Mouse (Mus musculus): ENCODE data around the gene Anxa11. TPM values are rescaled to one million over a fixed set of nuclear protein-coding genes. Genes with fewer than 3 reads are reported as not detected.
"Not testable (repeated sequence)": the region's sequence is repeated elsewhere in the genome, so short reads cannot be mapped to it uniquely, and the experiment has no call there.

Anxa11 gene
- polyA plus RNA-seq, 1 experiment from 2014 or later: 95.3 TPM

- no peak for ATAC-seq
- no peak overlapping the region for H3K4me2 ChIP-seq (ENCODE audit: low read depth, low read length)
- no peak overlapping the region for H3K27ac ChIP-seq (ENCODE audit: low read length)
- no peaks in the 10 kb centered on the region for H3K27me3 ChIP-seq (replicated peaks; ENCODE audit: control insufficient read depth, insufficient read depth, low read length)
- no peaks in the 10 kb centered on the region for H3K4me1 ChIP-seq (ENCODE audit: control insufficient read depth, insufficient read depth, low read length)
- no peaks in the 10 kb centered on the region for H3K36me3 ChIP-seq (ENCODE audit: control insufficient read depth, insufficient read depth, low read length)
- H3K4me3 ChIP-seq (ENCODE audit: low read length): no peak overlapping the region
- no peaks in the 10 kb centered on the region for H3K9me3 ChIP-seq (ENCODE audit: control insufficient read depth, low read length)
- no peak overlapping the region for H3K9ac ChIP-seq (ENCODE audit: low read depth, low read length)
- WGBS: 89% methylated on average over 7 of the region's 7 CpGs
Observed at GRCm38 (mm10) chr14:25806561-25806960, 35.4 kb upstream of the Anxa11 start.

GRCm38 (mm10) chr14:25811026-25811425 is 30.9 kb upstream of the Anxa11 start:
- H3K4me1 ChIP-seq (ENCODE audit: control insufficient read depth, insufficient read depth, low read length); H3K27ac ChIP-seq (ENCODE audit: low read length); H3K9ac ChIP-seq (ENCODE audit: low read depth, low read length); H3K4me3 ChIP-seq (ENCODE audit: low read length); H3K9me3 ChIP-seq (ENCODE audit: control insufficient read depth, low read length); H3K27me3 ChIP-seq (replicated peaks; ENCODE audit: control insufficient read depth, insufficient read depth, low read length); H3K4me2 ChIP-seq (ENCODE audit: low read depth, low read length); ATAC-seq; H3K36me3 ChIP-seq (ENCODE audit: control insufficient read depth, insufficient read depth, low read length): not testable (repeated sequence)
- 86% methylated on average over 1 of the region's 1 CpGs for WGBS

GRCm38 (mm10) chr14:25814140-25814539 is 27.8 kb upstream of the Anxa11 start:
- Histone ChIP-seq H3K36me3 (ENCODE audit: control insufficient read depth, insufficient read depth, low read length) (no peaks in the 10 kb centered on the region), H3K9me3 (ENCODE audit: control insufficient read depth, low read length) (no peaks in the 10 kb centered on the region), H3K4me3 (ENCODE audit: low read length) (no peak overlapping the region), H3K4me1 (ENCODE audit: control insufficient read depth, insufficient read depth, low read length) (0 out of 2 replicates have a peak, but pooled peaks cover 4% of the 10 kb centered on the region), H3K27ac (ENCODE audit: low read length) (no peak overlapping the region), H3K9ac (ENCODE audit: low read depth, low read length) (no peak overlapping the region), H3K4me2 (ENCODE audit: low read depth, low read length) (no peak overlapping the region), H3K27me3 (replicated peaks; ENCODE audit: control insufficient read depth, insufficient read depth, low read length) (no peaks in the 10 kb centered on the region)
- no peak for ATAC-seq

GRCm38 (mm10) chr14:25816416-25816815 is 25.5 kb upstream of the Anxa11 start:
- H3K4me1 ChIP-seq (ENCODE audit: control insufficient read depth, insufficient read depth, low read length): 0 out of 2 replicates have a peak, but pooled peaks cover 4% of the 10 kb centered on the region
- no peak overlapping the region for H3K9ac ChIP-seq (ENCODE audit: low read depth, low read length)
- no peak overlapping the region for H3K27ac ChIP-seq (ENCODE audit: low read length)
- H3K4me2 ChIP-seq (ENCODE audit: low read depth, low read length): no peak overlapping the region
- ATAC-seq: peak; percentile 85
- no peaks in the 10 kb centered on the region for H3K36me3 ChIP-seq (ENCODE audit: control insufficient read depth, insufficient read depth, low read length)
- 9% methylated on average over 9 of the region's 9 CpGs for WGBS
- no peaks in the 10 kb centered on the region for H3K9me3 ChIP-seq (ENCODE audit: control insufficient read depth, low read length)
- H3K4me3 ChIP-seq (ENCODE audit: low read length): no peak overlapping the region
- H3K27me3 ChIP-seq (replicated peaks; ENCODE audit: control insufficient read depth, insufficient read depth, low read length): no peaks in the 10 kb centered on the region

- Histone ChIP-seq H3K36me3 (ENCODE audit: control insufficient read depth, insufficient read depth, low read length) (no peaks in the 10 kb centered on the region), H3K4me2 (ENCODE audit: low read depth, low read length) (no peak overlapping the region), H3K4me1 (ENCODE audit: control insufficient read depth, insufficient read depth, low read length) (peaks cover 11% of the 10 kb centered on the region; the same call in 1 of the 2 replicates), H3K9ac (ENCODE audit: low read depth, low read length) (no peak overlapping the region), H3K27ac (ENCODE audit: low read length) (no peak overlapping the region), H3K27me3 (replicated peaks; ENCODE audit: control insufficient read depth, insufficient read depth, low read length) (no peaks in the 10 kb centered on the region), H3K9me3 (ENCODE audit: control insufficient read depth, low read length) (no peaks in the 10 kb centered on the region), H3K4me3 (ENCODE audit: low read length) (no peak overlapping the region)
- ATAC-seq: no peak
- 81% methylated on average over 1 of the region's 1 CpGs for WGBS
Observed at GRCm38 (mm10) chr14:25822584-25822983, 19.4 kb upstream of the Anxa11 start.

GRCm38 (mm10) chr14:25824995-25825394 is 17.0 kb upstream of the Anxa11 start:
- no peaks in the 10 kb centered on the region for H3K9me3 ChIP-seq (ENCODE audit: control insufficient read depth, low read length)
- 0 out of 2 replicates have a peak overlapping the region, but pooled peaks have one; percentile 23 for H3K27ac ChIP-seq (ENCODE audit: low read length)
- no peak for ATAC-seq
- H3K4me2 ChIP-seq (ENCODE audit: low read depth, low read length): no peak overlapping the region
- WGBS: 58% methylated on average over 5 of the region's 5 CpGs
- peaks cover 11% of the 10 kb centered on the region; the same call in 1 of the 2 replicates for H3K4me1 ChIP-seq (ENCODE audit: control insufficient read depth, insufficient read depth, low read length)
- H3K36me3 ChIP-seq (ENCODE audit: control insufficient read depth, insufficient read depth, low read length): no peaks in the 10 kb centered on the region
- no peaks in the 10 kb centered on the region for H3K27me3 ChIP-seq (replicated peaks; ENCODE audit: control insufficient read depth, insufficient read depth, low read length)
- no peak overlapping the region for H3K9ac ChIP-seq (ENCODE audit: low read depth, low read length)
- no peak overlapping the region for H3K4me3 ChIP-seq (ENCODE audit: low read length)

GRCm38 (mm10) chr14:25825880-25826626 is 15.9 kb upstream of the Anxa11 start:
- Histone ChIP-seq H3K9ac (ENCODE audit: low read depth, low read length) (no peak overlapping the region), H3K4me1 (ENCODE audit: control insufficient read depth, insufficient read depth, low read length) (peaks cover 11% of the 10 kb centered on the region; the same call in 1 of the 2 replicates), H3K4me3 (ENCODE audit: low read length) (no peak overlapping the region), H3K9me3 (ENCODE audit: control insufficient read depth, low read length) (no peaks in the 10 kb centered on the region), H3K27ac (ENCODE audit: low read length) (peak overlapping the region; percentile 72), H3K4me2 (ENCODE audit: low read depth, low read length) (no peak overlapping the region), H3K36me3 (ENCODE audit: control insufficient read depth, insufficient read depth, low read length) (no peaks in the 10 kb centered on the region), H3K27me3 (replicated peaks; ENCODE audit: control insufficient read depth, insufficient read depth, low read length) (no peaks in the 10 kb centered on the region)
- 60% methylated on average over 11 of the region's 11 CpGs for WGBS
- ATAC-seq: peak; percentile 89

- Histone ChIP-seq H3K27me3 (replicated peaks; ENCODE audit: control insufficient read depth, insufficient read depth, low read length) (no peaks in the 10 kb centered on the region), H3K9me3 (ENCODE audit: control insufficient read depth, low read length) (no peaks in the 10 kb centered on the region), H3K27ac (ENCODE audit: low read length) (peak overlapping the region; percentile 72), H3K4me1 (ENCODE audit: control insufficient read depth, insufficient read depth, low read length) (peaks cover 11% of the 10 kb centered on the region; the same call in 1 of the 2 replicates), H3K36me3 (ENCODE audit: control insufficient read depth, insufficient read depth, low read length) (no peaks in the 10 kb centered on the region), H3K4me2 (ENCODE audit: low read depth, low read length) (no peak overlapping the region), H3K9ac (ENCODE audit: low read depth, low read length) (no peak overlapping the region), H3K4me3 (ENCODE audit: low read length) (no peak overlapping the region)
- WGBS: 83% methylated on average over 2 of the region's 2 CpGs
- peak; percentile 22; the same call in 1 of the 2 replicates for ATAC-seq
Observed at GRCm38 (mm10) chr14:25826866-25827265, 15.1 kb upstream of the Anxa11 start.

- Histone ChIP-seq H3K4me2 (ENCODE audit: low read depth, low read length) (no peak overlapping the region), H3K36me3 (ENCODE audit: control insufficient read depth, insufficient read depth, low read length) (no peaks in the 10 kb centered on the region), H3K27ac (ENCODE audit: low read length) (no peak overlapping the region), H3K27me3 (replicated peaks; ENCODE audit: control insufficient read depth, insufficient read depth, low read length) (no peaks in the 10 kb centered on the region), H3K4me1 (ENCODE audit: control insufficient read depth, insufficient read depth, low read length) (no peaks in the 10 kb centered on the region), H3K9ac (ENCODE audit: low read depth, low read length) (no peak overlapping the region), H3K4me3 (ENCODE audit: low read length) (no peak overlapping the region), H3K9me3 (ENCODE audit: control insufficient read depth, low read length) (no peaks in the 10 kb centered on the region)
- ATAC-seq: no peak
- WGBS: 71% methylated on average over 1 of the region's 1 CpGs
Observed at GRCm38 (mm10) chr14:25831332-25831731, 10.6 kb upstream of the Anxa11 start.

Data from intestine, embryonic 16.5 days (tissue).